Mouse (Mus musculus): Measurements from ENCODE around the gene Foxd4. TPM values are rescaled to one million over a fixed set of nuclear protein-coding genes. Genes with fewer than 3 reads are reported as not detected.

Gene Foxd4
- total RNA-seq, 2 experiments from 2014 or later = 0.17 TPM; not detected in 1

GRCm38 (mm10) chr19:24875129-24875870 is 25.7 kb downstream of the Foxd4 start, which contains the start of gene Gm10053:
Gene Gm10053 (plus strand): TSS chr19:24875686.
- ATAC-seq (replicated peaks; ENCODE audit: poor library complexity) = peak; percentile 90

GRCm38 (mm10) chr19:24873873-24874272 is 27.1 kb downstream of the Foxd4 start:
- ATAC-seq (replicated peaks; ENCODE audit: poor library complexity) = no peak

DNA sequence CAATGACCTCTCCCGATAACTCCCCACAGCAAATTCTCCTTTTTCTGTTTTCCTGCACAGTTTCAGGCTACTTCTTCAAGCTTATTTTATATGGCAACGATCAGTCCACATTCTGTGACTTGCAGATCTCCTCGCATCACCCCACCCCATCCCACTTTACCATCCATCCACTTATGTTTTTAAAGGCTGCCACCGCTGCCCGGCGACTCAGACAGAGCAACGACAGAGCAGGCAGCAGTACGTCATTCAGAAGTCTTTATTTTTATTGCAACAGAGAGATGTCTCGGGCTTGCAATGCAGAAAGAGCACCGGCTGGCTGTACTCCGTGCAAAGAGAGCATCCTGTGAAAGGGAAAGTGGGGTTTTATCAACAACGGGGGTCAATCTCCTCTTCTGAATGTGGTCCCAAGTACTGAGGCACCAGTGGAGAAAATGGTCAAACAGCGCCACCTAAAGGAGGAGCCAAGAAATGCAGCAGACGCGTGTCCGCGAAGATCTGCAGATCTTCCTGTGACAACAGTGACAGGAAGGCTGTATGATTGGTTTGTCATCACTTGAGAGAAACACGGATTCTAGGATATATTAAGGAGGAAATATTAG is 29.9 kb downstream of the Foxd4 start:
- peak; percentile 77 for ATAC-seq (replicated peaks; ENCODE audit: poor library complexity)

GRCm38 (mm10) chr19:24865436-24865835 is 35.6 kb downstream of the Foxd4 start:
- no peak for ATAC-seq (replicated peaks; ENCODE audit: poor library complexity)

DNA sequence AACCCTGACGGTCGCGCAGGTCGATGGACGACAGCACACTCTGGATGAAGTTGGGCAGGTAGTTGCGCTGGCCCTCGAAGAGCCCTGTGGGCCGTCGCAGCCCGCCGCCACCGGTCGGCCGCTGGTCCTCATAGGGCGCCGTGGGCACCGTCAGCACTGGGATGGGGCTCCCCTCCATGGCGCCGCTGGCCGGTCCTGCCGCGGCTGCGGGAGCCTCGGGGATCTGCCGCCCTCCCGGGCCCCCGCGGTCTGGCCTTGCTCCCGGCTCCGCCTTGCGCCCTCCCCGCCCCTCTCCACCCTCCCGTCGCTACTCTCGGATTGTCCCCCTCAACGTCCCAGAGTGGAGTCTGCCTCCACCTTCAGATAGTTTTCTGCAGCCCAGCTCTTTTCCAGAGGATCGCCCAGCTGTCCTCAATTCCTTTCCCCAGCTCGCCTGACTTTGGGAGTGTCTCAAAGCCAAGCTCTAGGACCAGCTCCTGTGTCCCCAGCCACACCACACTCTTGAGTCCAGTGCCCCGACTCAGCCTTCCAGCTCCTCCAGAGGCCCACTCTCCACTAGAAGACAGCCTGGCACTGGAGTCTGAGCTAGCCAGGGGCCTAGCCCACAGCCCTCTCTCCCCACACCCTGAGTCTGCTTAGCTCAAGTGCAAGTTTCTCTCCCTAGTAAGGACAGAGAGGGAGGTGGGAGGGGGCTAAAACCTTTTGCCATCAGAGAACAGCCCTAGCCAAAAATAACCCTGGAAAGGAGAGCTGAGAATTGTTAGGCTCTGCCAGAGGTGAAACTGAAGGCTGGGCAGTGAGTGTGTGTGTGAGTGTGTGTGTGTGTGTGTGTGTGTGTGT is 39.2 kb downstream of the Foxd4 start, which contains the start of gene Pgm5:
TSS of gene Pgm5 (minus strand) at position 244 of the 840 bp plus-strand sequence.
- ATAC-seq (replicated peaks; ENCODE audit: poor library complexity) = no peak

GRCm38 (mm10) chr19:24861276-24861611 is 39.8 kb downstream of the Foxd4 start:
- ATAC-seq (replicated peaks; ENCODE audit: poor library complexity) = no peak

- no peak for ATAC-seq (replicated peaks; ENCODE audit: poor library complexity)
Measured at GRCm38 (mm10) chr19:24851456-24852315, 49.3 kb downstream of the Foxd4 start.

Other genes starting within 250 kb of the Foxd4 start
- gene Tmem252, start 227.2 kb downstream of the Foxd4 start, total RNA-seq (2015) = not detected in 2 replicates
- gene Tmem252, start 227.2 kb downstream of the Foxd4 start, total RNA-seq (2017) = not detected in 2 replicates
- gene Pgm5, start 39.3 kb downstream of the Foxd4 start, total RNA-seq (2015) = not detected in 2 replicates
- gene Pgm5, start 39.3 kb downstream of the Foxd4 start, total RNA-seq (2017) = not detected in 2 replicates
- gene Gm10053, start 25.5 kb downstream of the Foxd4 start, total RNA-seq (2015) = 297 and 299 TPM in 2 replicates
- gene Gm10053, start 25.5 kb downstream of the Foxd4 start, total RNA-seq (2017) = 181 and 246 TPM in 2 replicates
- gene Cbwd1, start 60.4 kb upstream of the Foxd4 start, total RNA-seq (2015) = 20.2 and 21.9 TPM in 2 replicates
- gene Cbwd1, start 60.4 kb upstream of the Foxd4 start, total RNA-seq (2017) = 41.9 and 44.6 TPM in 2 replicates
- gene Dock8, start 98.3 kb upstream of the Foxd4 start, total RNA-seq (2015) = 81.8 and 91.6 TPM in 2 replicates
- gene Dock8, start 98.3 kb upstream of the Foxd4 start, total RNA-seq (2017) = 40.7 and 45.9 TPM in 2 replicates

Data from megakaryocyte progenitor cell, adult 5-6 weeks (primary cell).